Mouse (Mus musculus) heart, postnatal 14 days (tissue): ENCODE data around the gene Mgme1. TPM values are rescaled to one million over a fixed set of nuclear protein-coding genes. Genes with fewer than 3 reads are reported as not detected.

Experiments used
- DNase-seq, 2 experiments: peaks; one replicate each; pipeline ENCODE4 v3.0.0; 2021 to 2022
- intact Hi-C: fragments of 180-260 bp; cut with DNase I; formaldehyde crosslinking; loops from one replicate; pipeline ENCODE4 v1.15.1; 2025
- total RNA-seq, 2 experiments: library from RNA; stranded (reverse); gene quantifications; 2 replicates each; pipeline ENCODE4 v1.2.3; 2021

The Mgme1 gene
- total RNA-seq, 2 experiments from 2014 or later = 8.5 to 9.6 TPM

GRCm38 (mm10) chr2:144250111-144250510, 20.4 kb upstream of the Mgme1 start:
- intact Hi-C loops = no loop called here
- DNase-seq = no peak

GRCm38 (mm10) chr2:144262837-144263236, 7.6 kb upstream of the Mgme1 start:
- no peak for DNase-seq
- intact Hi-C loops = no loop called here

GRCm38 (mm10) chr2:144264398-144265119, 5.9 kb upstream of the Mgme1 start:
- intact Hi-C loops = no loop called here

GRCm38 (mm10) chr2:144265120-144265488, 5.4 kb upstream of the Mgme1 start:
- DNase-seq = no peak
- intact Hi-C loops = no loop called here

More at GRCm38 (mm10) chr2:144264398-144265119, 5.9 kb upstream of the Mgme1 start:
- DNase-seq = no peak

- no peak for DNase-seq
Observed at GRCm38 (mm10) chr2:144265916-144266683, 4.4 kb upstream of the Mgme1 start.

GRCm38 (mm10) chr2:144267004-144267730, 3.3 kb upstream of the Mgme1 start:
- intact Hi-C loops = no loop called here
- DNase-seq = no peak

More at GRCm38 (mm10) chr2:144265916-144266683, 4.4 kb upstream of the Mgme1 start:
- intact Hi-C loops = no loop called here

- no peak for DNase-seq
- intact Hi-C loops = no loop called here
Observed at GRCm38 (mm10) chr2:144267731-144268015, 2.8 kb upstream of the Mgme1 start.

GRCm38 (mm10) chr2:144268446-144269305, 1.8 kb upstream of the Mgme1 start:
- intact Hi-C loops = no loop called here

GRCm38 (mm10) chr2:144269306-144269650, 1.2 kb upstream of the Mgme1 start:
- intact Hi-C loops = no loop called here
- no peak for DNase-seq

More at GRCm38 (mm10) chr2:144268446-144269305, 1.8 kb upstream of the Mgme1 start:
- DNase-seq = no peak

- intact Hi-C loops = loop anchor here (5.0 kb wide), 1 partner anchor 268 kb away; no protein-coding TSS in a partner anchor
Observed at GRCm38 (mm10) chr2:144269679-144270475, 586 bp upstream of the Mgme1 start.

GRCm38 (mm10) chr2:144272088-144272487, 1.6 kb downstream of the Mgme1 start:
- DNase-seq = no peak
- intact Hi-C loops = loop anchor here (5.0 kb wide), 1 partner anchor 270 kb away; no protein-coding TSS in a partner anchor

More at GRCm38 (mm10) chr2:144269679-144270475, 586 bp upstream of the Mgme1 start:
- DNase-seq = no peak

- no peak for DNase-seq
- intact Hi-C loops = loop anchor here (5.0 kb wide), 1 partner anchor 272 kb away; no protein-coding TSS in a partner anchor
Observed at GRCm38 (mm10) chr2:144274741-144275140, 4.3 kb downstream of the Mgme1 start.

GRCm38 (mm10) chr2:144276885-144277284, 6.4 kb downstream of the Mgme1 start:
- intact Hi-C loops = no loop called here
- no peak for DNase-seq

GRCm38 (mm10) chr2:144279742-144280141, 9.3 kb downstream of the Mgme1 start:
- intact Hi-C loops = no loop called here
- DNase-seq = peak; percentile 80 to 83

- intact Hi-C loops = no loop called here
- DNase-seq = no peak
Observed at GRCm38 (mm10) chr2:144280568-144280967, 10.1 kb downstream of the Mgme1 start.

- intact Hi-C loops = no loop called here
- DNase-seq = no peak
Observed at GRCm38 (mm10) chr2:144281417-144281816, 11.0 kb downstream of the Mgme1 start.

- no peak for DNase-seq
- intact Hi-C loops = no loop called here
Observed at GRCm38 (mm10) chr2:144290321-144290720, 19.9 kb downstream of the Mgme1 start.

- DNase-seq = no peak
- intact Hi-C loops = no loop called here
Observed at GRCm38 (mm10) chr2:144291600-144292305, 21.3 kb downstream of the Mgme1 start.
